Mouse (Mus musculus) heart, embryonic 15.5 days (tissue): Measurements from ENCODE around the gene Bysl. TPM values are rescaled to one million over a fixed set of nuclear protein-coding genes. Genes with fewer than 3 reads are reported as not detected.

Source experiments
- ATAC-seq: fragments of 200-750 bp; cut with Nextera tagmentation; replicated peaks from 2 replicates; pipeline ENCODE4 v1.8.0; 2017; ENCODE audit warnings: low read depth, moderate TSS enrichment; ENCODE audit not compliant: insufficient number of reproducible peaks, insufficient read depth, low FRiP score
- H3K27ac ChIP-seq: fragments of 300-500 bp; sonication (generic); 2 replicates; pipeline ENCODE4 v1.5.1; 2015; ENCODE audit warnings: mild to moderate bottlenecking, inconsistent platforms
- H3K27me3 ChIP-seq: fragments of 300-500 bp; sonication (generic); 2 replicates; pipeline ENCODE4 v1.6.1; 2015; ENCODE audit warnings: inconsistent platforms
- H3K36me3 ChIP-seq: fragments of 300-500 bp; sonication (generic); 2 replicates; pipeline ENCODE4 v1.6.1; 2015; ENCODE audit warnings: mild to moderate bottlenecking, inconsistent platforms
- H3K4me1 ChIP-seq: fragments of 300-500 bp; sonication (generic); replicated peaks from 2 replicates; pipeline ENCODE4 v1.6.1; 2015; ENCODE audit warnings: inconsistent platforms
- H3K4me2 ChIP-seq: fragments of 300-500 bp; sonication (generic); 2 replicates; pipeline ENCODE4 v1.6.1; 2015; ENCODE audit warnings: inconsistent platforms, mild to moderate bottlenecking, moderate library complexity
- H3K4me3 ChIP-seq: fragments of 300-500 bp; sonication (generic); 2 replicates; pipeline ENCODE4 v1.5.1; 2015; ENCODE audit warnings: mild to moderate bottlenecking, inconsistent platforms
- H3K9ac ChIP-seq: fragments of 300-500 bp; sonication (generic); 2 replicates; pipeline ENCODE4 v1.6.1; 2015; ENCODE audit warnings: mild to moderate bottlenecking, inconsistent platforms
- H3K9me3 ChIP-seq: fragments of 300-500 bp; sonication (generic); replicated peaks from 2 replicates; pipeline ENCODE4 v1.6.1; 2016; ENCODE audit warnings: inconsistent platforms
- WGBS: fragments of 180-500 bp; shearing (Covaris S2); methylation state at CpG from one replicate; pipeline ENCODE4 v1.1.7; 2015; ENCODE audit warnings: mixed read lengths; 5-methylcytosine and 5-hydroxymethylcytosine counted together
- polyA plus RNA-seq: library from polyadenylated mRNA; unstranded; fragments of >200 nt; fragmentation: Nextera tagmentation; extraction: Ambion mirVana; gene quantifications from 2 replicates; pipeline ENCODE4 v1.2.1, GENCODE M21; 2015

Bysl gene
- polyA plus RNA-seq, 1 experiment from 2014 or later = 18.2 TPM

GRCm38 (mm10) chr17:47562875-47563274 is 48.4 kb downstream of the Bysl start:
- no peak for ATAC-seq

GRCm38 (mm10) chr17:47559726-47560125 is 51.6 kb downstream of the Bysl start:
- Histone ChIP-seq H3K4me3 (no peak overlapping the region), H3K36me3 (no peaks in the 10 kb centered on the region), H3K4me1 (peaks cover 7% of the 10 kb centered on the region), H3K9me3 (no peaks in the 10 kb centered on the region), H3K27me3 (no peaks in the 10 kb centered on the region), H3K9ac (no peak overlapping the region), H3K4me2 (peak overlapping the region; percentile 22; the same call in 1 of the 2 replicates), H3K27ac (peak overlapping the region; percentile 55)
- 27% methylated on average over 6 of the region's 6 CpGs for WGBS
- peak; percentile 78 for ATAC-seq

More at GRCm38 (mm10) chr17:47562875-47563274, 48.4 kb downstream of the Bysl start:
- Histone ChIP-seq H3K9me3 (no peaks in the 10 kb centered on the region), H3K27ac (no peak overlapping the region), H3K4me2 (no peak overlapping the region), H3K4me3 (no peak overlapping the region), H3K9ac (no peak overlapping the region), H3K4me1 (peaks cover 7% of the 10 kb centered on the region), H3K27me3 (no peaks in the 10 kb centered on the region), H3K36me3 (no peaks in the 10 kb centered on the region)
- WGBS = 81% methylated on average over 6 of the region's 6 CpGs

GRCm38 (mm10) chr17:47557179-47557578 is 54.1 kb downstream of the Bysl start:
- no peak overlapping the region for H3K4me2 ChIP-seq
- no peak overlapping the region for H3K27ac ChIP-seq
- no peaks in the 10 kb centered on the region for H3K9me3 ChIP-seq
- no peaks in the 10 kb centered on the region for H3K36me3 ChIP-seq
- ATAC-seq = no peak
- no peak overlapping the region for H3K9ac ChIP-seq
- H3K4me3 ChIP-seq = no peak overlapping the region
- peaks cover 7% of the 10 kb centered on the region for H3K4me1 ChIP-seq
- no peaks in the 10 kb centered on the region for H3K27me3 ChIP-seq
- 58% methylated on average over 2 of the region's 3 CpGs for WGBS

GRCm38 (mm10) chr17:47554621-47555020 is 56.7 kb downstream of the Bysl start:
- Histone ChIP-seq H3K9me3 (no peaks in the 10 kb centered on the region), H3K27ac (no peak overlapping the region), H3K36me3 (no peaks in the 10 kb centered on the region), H3K4me2 (no peak overlapping the region), H3K9ac (no peak overlapping the region), H3K27me3 (no peaks in the 10 kb centered on the region), H3K4me3 (no peak overlapping the region), H3K4me1 (peaks cover 2% of the 10 kb centered on the region)
- ATAC-seq = no peak
- WGBS = 68% methylated on average over 9 of the region's 10 CpGs

GRCm38 (mm10) chr17:47552994-47553393 is 58.3 kb downstream of the Bysl start:
- H3K4me2 ChIP-seq = no peak overlapping the region

GRCm38 (mm10) chr17:47551049-47551448 is 60.2 kb downstream of the Bysl start:
- Histone ChIP-seq H3K9me3 (no peaks in the 10 kb centered on the region), H3K9ac (no peak overlapping the region), H3K4me2 (no peak overlapping the region), H3K4me3 (no peak overlapping the region), H3K27ac (no peak overlapping the region), H3K36me3 (no peaks in the 10 kb centered on the region), H3K4me1 (0 out of 2 replicates have a peak, but pooled peaks cover 1% of the 10 kb centered on the region), H3K27me3 (no peaks in the 10 kb centered on the region)
- 59% methylated on average over 7 of the region's 7 CpGs for WGBS
- ATAC-seq = no peak

More at GRCm38 (mm10) chr17:47552994-47553393, 58.3 kb downstream of the Bysl start:
- Histone ChIP-seq H3K4me3 (no peak overlapping the region), H3K9me3 (no peaks in the 10 kb centered on the region), H3K27ac (no peak overlapping the region), H3K9ac (no peak overlapping the region), H3K36me3 (no peaks in the 10 kb centered on the region), H3K4me1 (no peaks in the 10 kb centered on the region), H3K27me3 (no peaks in the 10 kb centered on the region)
- ATAC-seq = no peak

Other genes with a start within 250 kb of the Bysl start
- gene Mrps10, start 242.6 kb downstream of the Bysl start, polyA plus RNA-seq = 58.4 and 61.0 TPM in 2 replicates
- 0.91 and 1.2 TPM in 2 replicates for gene Guca1b, start 226.1 kb downstream of the Bysl start, polyA plus RNA-seq
- gene Guca1a, start 210.9 kb downstream of the Bysl start, polyA plus RNA-seq = 1.7 TPM in 2 replicates
- 0.96 and 1.2 TPM in 2 replicates for gene AI661453, start 174.9 kb downstream of the Bysl start, polyA plus RNA-seq
- gene 1700001C19Rik, start 174.1 kb downstream of the Bysl start, polyA plus RNA-seq = 0.60 and 1.0 TPM in 2 replicates
- gene Taf8, start 109.2 kb downstream of the Bysl start, polyA plus RNA-seq = 17.0 and 20.5 TPM in 2 replicates
- gene Ccnd3, start 106.4 kb downstream of the Bysl start, polyA plus RNA-seq = 369 and 456 TPM in 2 replicates
- 25.4 and 31.2 TPM in 2 replicates for gene Med20, start 90 bp upstream of the Bysl start, polyA plus RNA-seq
- 0.60 and 1.6 TPM in 2 replicates for gene Gm20517, start 97 bp upstream of the Bysl start, polyA plus RNA-seq
- gene Usp49, start 19.2 kb upstream of the Bysl start, polyA plus RNA-seq = 2.5 and 3.2 TPM in 2 replicates
- gene Tomm6, start 76.9 kb upstream of the Bysl start, polyA plus RNA-seq = 260 and 304 TPM in 2 replicates
- 3.8 and 4.1 TPM in 2 replicates for gene Frs3, start 77.5 kb upstream of the Bysl start, polyA plus RNA-seq
- gene Gm21981, start 83.0 kb upstream of the Bysl start, polyA plus RNA-seq = 0.19 and 0.49 TPM in 2 replicates
- gene Prickle4, start 83.2 kb upstream of the Bysl start, polyA plus RNA-seq = 0.44 and 0.53 TPM in 2 replicates
- 0.40 and 0.81 TPM in 2 replicates for gene Pgc, start 115.3 kb upstream of the Bysl start, polyA plus RNA-seq
- 24.9 and 25.2 TPM in 2 replicates for gene Tfeb, start 125.5 kb upstream of the Bysl start, polyA plus RNA-seq
- gene Mdfi, start 223.2 kb upstream of the Bysl start, polyA plus RNA-seq = 7.9 and 12.1 TPM in 2 replicates